Mouse (Mus musculus): ENCODE results near the gene Ifit1bl2.
"Not testable (repeated sequence)": the region's sequence is repeated elsewhere in the genome, so short reads cannot be mapped to it uniquely, and the experiment has no call there.

Ifit1bl2 gene

GRCm38 (mm10) chr19:34612243-34613001 is 28.1 kb downstream of the Ifit1bl2 start:
- ATAC-seq (ENCODE audit: insufficient number of reproducible peaks, low FRiP score, low TSS enrichment) = not testable (repeated sequence)

- ATAC-seq (ENCODE audit: insufficient number of reproducible peaks, low FRiP score, low TSS enrichment) = not testable (repeated sequence)
Observed at GRCm38 (mm10) chr19:34610118-34610517, 30.4 kb downstream of the Ifit1bl2 start.

GRCm38 (mm10) chr19:34607237-34608051 is 33.1 kb downstream of the Ifit1bl2 start, which contains the start of gene Ifit3b:
Gene Ifit3b, plus strand, starts transcription at chr19:34607970.
- ATAC-seq (ENCODE audit: insufficient number of reproducible peaks, low FRiP score, low TSS enrichment) = peak; percentile 38

- ATAC-seq (ENCODE audit: insufficient number of reproducible peaks, low FRiP score, low TSS enrichment) = no peak
Observed at GRCm38 (mm10) chr19:34605472-34605871, 35.1 kb downstream of the Ifit1bl2 start.

GRCm38 (mm10) chr19:34601888-34602287 is 38.7 kb downstream of the Ifit1bl2 start, which contains the start of gene Ifit1bl1:
Gene Ifit1bl1, minus strand, starts transcription at chr19:34601956.
- not testable (repeated sequence) for ATAC-seq (ENCODE audit: insufficient number of reproducible peaks, low FRiP score, low TSS enrichment)

- ATAC-seq (ENCODE audit: insufficient number of reproducible peaks, low FRiP score, low TSS enrichment) = not testable (repeated sequence)
Observed at GRCm38 (mm10) chr19:34599250-34599649, 41.3 kb downstream of the Ifit1bl2 start.

- 0 out of 2 replicates have a peak, but pooled peaks have one; percentile 51 for ATAC-seq (ENCODE audit: insufficient number of reproducible peaks, low FRiP score, low TSS enrichment)
Observed at GRCm38 (mm10) chr19:34598341-34598740, 42.2 kb downstream of the Ifit1bl2 start.

GRCm38 (mm10) chr19:34596811-34597210 is 43.7 kb downstream of the Ifit1bl2 start:
- no peak for ATAC-seq (ENCODE audit: insufficient number of reproducible peaks, low FRiP score, low TSS enrichment)

GRCm38 (mm10) chr19:34594523-34594922 is 46.0 kb downstream of the Ifit1bl2 start:
- ATAC-seq (ENCODE audit: insufficient number of reproducible peaks, low FRiP score, low TSS enrichment) = not testable (repeated sequence)

- no peak for ATAC-seq (ENCODE audit: insufficient number of reproducible peaks, low FRiP score, low TSS enrichment)
Observed at GRCm38 (mm10) chr19:34593456-34593855, 47.1 kb downstream of the Ifit1bl2 start.

- no peak for ATAC-seq (ENCODE audit: insufficient number of reproducible peaks, low FRiP score, low TSS enrichment)
Observed at GRCm38 (mm10) chr19:34588959-34589358, 51.6 kb downstream of the Ifit1bl2 start.

GRCm38 (mm10) chr19:34587898-34588692 is 52.4 kb downstream of the Ifit1bl2 start:
- not testable (repeated sequence) for ATAC-seq (ENCODE audit: insufficient number of reproducible peaks, low FRiP score, low TSS enrichment)

GRCm38 (mm10) chr19:34585740-34586458 is 54.6 kb downstream of the Ifit1bl2 start:
- ATAC-seq (ENCODE audit: insufficient number of reproducible peaks, low FRiP score, low TSS enrichment) = not testable (repeated sequence)

- 0 out of 2 replicates have a peak, but pooled peaks have one; percentile 17 for ATAC-seq (ENCODE audit: insufficient number of reproducible peaks, low FRiP score, low TSS enrichment)
Observed at GRCm38 (mm10) chr19:34583126-34583766, 57.3 kb downstream of the Ifit1bl2 start, which contains the start of gene Ifit3. Gene Ifit3, plus strand, starts transcription at chr19:34583531.

- ATAC-seq (ENCODE audit: insufficient number of reproducible peaks, low FRiP score, low TSS enrichment) = not testable (repeated sequence)
Observed at GRCm38 (mm10) chr19:34582696-34583095, 57.8 kb downstream of the Ifit1bl2 start.

GRCm38 (mm10) chr19:34577121-34577520 is 63.4 kb downstream of the Ifit1bl2 start:
- ATAC-seq (ENCODE audit: insufficient number of reproducible peaks, low FRiP score, low TSS enrichment) = no peak

GRCm38 (mm10) chr19:34573650-34574049 is 66.9 kb downstream of the Ifit1bl2 start:
- no peak for ATAC-seq (ENCODE audit: insufficient number of reproducible peaks, low FRiP score, low TSS enrichment)

- no peak for ATAC-seq (ENCODE audit: insufficient number of reproducible peaks, low FRiP score, low TSS enrichment)
Observed at GRCm38 (mm10) chr19:34571080-34571479, 69.5 kb downstream of the Ifit1bl2 start.

- ATAC-seq (ENCODE audit: insufficient number of reproducible peaks, low FRiP score, low TSS enrichment) = no peak; the same call in 1 of the 2 replicates
Observed at GRCm38 (mm10) chr19:34569896-34570476, 70.6 kb downstream of the Ifit1bl2 start.
